Mouse (Mus musculus): ENCODE data around the gene Cldn9.

DNA sequence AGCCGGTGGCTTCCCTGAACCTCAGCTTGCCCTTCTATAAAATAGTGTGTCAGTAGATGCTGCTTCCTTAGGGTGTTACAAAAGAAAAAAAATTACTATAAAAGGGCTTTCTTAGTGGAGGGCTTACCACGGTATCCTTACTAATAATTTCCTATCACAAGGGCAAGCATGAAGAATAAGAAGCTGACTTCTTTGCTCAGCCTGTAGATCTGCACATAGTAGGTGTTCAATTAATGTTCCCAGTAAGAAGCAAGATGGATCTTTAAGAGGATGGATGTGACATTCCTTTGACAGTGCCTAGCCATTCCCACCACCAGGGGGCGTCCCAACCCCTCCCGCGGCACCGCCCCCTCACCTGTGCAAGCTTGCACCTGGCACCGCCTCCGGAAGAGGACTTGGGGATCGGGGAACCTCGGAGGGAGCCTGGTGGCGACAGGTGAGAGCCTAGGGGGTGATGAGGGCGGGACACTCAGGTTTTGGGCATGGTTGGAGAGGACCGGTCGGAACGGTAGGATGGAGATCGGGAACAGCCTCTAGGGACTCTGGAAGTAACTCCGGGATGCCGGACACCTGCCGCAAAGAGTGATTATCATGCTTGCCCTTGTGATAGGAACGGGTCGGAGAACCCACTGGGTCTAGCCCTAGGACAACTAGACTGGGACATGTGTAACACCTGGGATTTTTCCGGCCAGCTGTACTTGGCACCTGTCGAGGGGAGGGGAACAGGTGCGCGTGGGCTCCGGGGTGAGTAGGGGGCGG lies 23.5 kb downstream of the Cldn9 start, which contains the start of gene Bicdl2:
- peak; percentile 87 for TF ChIP-seq CTCF (conservative IDR thresholded peaks at IDR 0.05; ENCODE audit: low read length)
- TF ChIP-seq POU5F1 (IDR thresholded peaks at IDR 0.05; ENCODE audit: borderline replicate concordance, low read length): no peak

All from E14TG2a.4 (cell line).